Mouse (Mus musculus) CH12.LX (cell line): ENCODE data around the gene Iqgap3. TPM values are rescaled to one million over a fixed set of nuclear protein-coding genes. Genes with fewer than 3 reads are reported as not detected.
A peak's percentile ranks its signal among the peaks of the same experiment; 100 is the strongest.

Experiments used
- DNase-seq: peaks from one replicate; pipeline ENCODE4 v3.0.0-alpha.2; 2013; ENCODE audit errors: extremely low read depth
- H3K27ac ChIP-seq: 2 replicates; pipeline ENCODE4 v1.5.1; 2012; ENCODE audit warnings: low read depth, mild to moderate bottlenecking, control low read depth, moderate library complexity; ENCODE audit not compliant: insufficient read depth
- H3K27me3 ChIP-seq: replicated peaks from 2 replicates; pipeline ENCODE3; 2012; ENCODE audit warnings: inconsistent platforms
- H3K36me3 ChIP-seq, 2 experiments: replicated peaks in 1 of 2; 2 replicates each; pipeline versions ENCODE3 to v1.6.1; 2012; ENCODE audit warnings: inconsistent platforms in 1 of 2, low read length in 1 of 2, mild to moderate bottlenecking in 1 of 2, mixed read lengths in 1 of 2, moderate library complexity in 1 of 2; ENCODE audit not compliant: control insufficient read depth in 1 of 2, insufficient read depth in 1 of 2
- H3K4me1 ChIP-seq, 2 experiments: 2 replicates each; pipeline ENCODE4 v1.6.1; 2012; ENCODE audit warnings: inconsistent platforms in 1 of 2, moderate library complexity in 1 of 2; ENCODE audit not compliant: insufficient read depth in 2 of 2, control insufficient read depth in 1 of 2
- H3K4me2 ChIP-seq: 2 replicates; pipeline ENCODE4 v1.6.1; 2012; ENCODE audit warnings: low read depth, mild to moderate bottlenecking, control low read depth; ENCODE audit not compliant: poor library complexity, insufficient read depth, severe bottlenecking
- H3K4me3 ChIP-seq, 3 experiments: fragments of 150-350 bp in 1 of 3; sonication (generic) in 1 of 3; replicated peaks in 1 of 3; 2 replicates each; pipeline versions ENCODE3 to v1.5.1; 2011 to 2012; ENCODE audit warnings: low read depth in 2 of 3, low read length in 2 of 3, mild to moderate bottlenecking in 2 of 3, moderate library complexity in 2 of 3, control low read depth in 1 of 3, improper control_type of control experiment in 1 of 3, inconsistent platforms in 1 of 3, mixed read lengths in 1 of 3; ENCODE audit not compliant: poor library complexity in 1 of 3
- H3K79me2 ChIP-seq: replicated peaks from 2 replicates; pipeline ENCODE4 v1.6.1; 2012; ENCODE audit warnings: mild to moderate bottlenecking, moderate library complexity; ENCODE audit not compliant: control insufficient read depth, poor library complexity, insufficient read depth, severe bottlenecking; ENCODE audit errors: extremely low read depth
- H3K9ac ChIP-seq: 2 replicates; pipeline ENCODE4 v1.6.1; 2012; ENCODE audit warnings: low read depth, mild to moderate bottlenecking, control low read depth, moderate library complexity; ENCODE audit not compliant: insufficient read depth
- H3K9me3 ChIP-seq: replicated peaks from 2 replicates; pipeline ENCODE3; 2012; ENCODE audit warnings: low read length, inconsistent platforms, mixed read lengths
- BHLHE40 ChIP-seq: IDR thresholded peaks from 2 replicates; pipeline ENCODE4 v1.6.1; 2011; ENCODE audit warnings: mild to moderate bottlenecking, low read depth, low read length, improper control_type of control experiment
- CHD2 ChIP-seq: IDR thresholded peaks from 2 replicates; pipeline ENCODE4 v1.6.1; 2011; ENCODE audit warnings: low read length, improper control_type of control experiment
- ELF1 ChIP-seq: IDR thresholded peaks from 2 replicates; pipeline ENCODE4 v1.6.1; 2014; ENCODE audit warnings: low read depth, mild to moderate bottlenecking, inconsistent platforms, low read length, improper control_type of control experiment
- EP300 ChIP-seq: IDR thresholded peaks from 2 replicates; pipeline ENCODE4 v1.6.1; 2011; ENCODE audit warnings: low read length, improper control_type of control experiment
- ETS1 ChIP-seq: conservative IDR thresholded peaks from 2 replicates; pipeline ENCODE4 v1.6.1; 2012; ENCODE audit warnings: low read depth, mild to moderate bottlenecking, inconsistent platforms, low read length, improper control_type of control experiment, moderate library complexity
- GABPA ChIP-seq: IDR thresholded peaks from 2 replicates; pipeline ENCODE4 v1.6.1; 2012; ENCODE audit warnings: low read depth, low read length, improper control_type of control experiment, inconsistent platforms; ENCODE audit not compliant: insufficient replicate concordance
- HCFC1 ChIP-seq: IDR thresholded peaks from 2 replicates; pipeline ENCODE4 v1.6.1; 2012; ENCODE audit warnings: low read depth, mild to moderate bottlenecking, inconsistent platforms, low read length, improper control_type of control experiment
- IRF4 ChIP-seq: IDR thresholded peaks from 2 replicates; pipeline ENCODE4 v1.6.1; 2014; ENCODE audit warnings: low read depth, mild to moderate bottlenecking, inconsistent platforms, low read length, improper control_type of control experiment
- JUND ChIP-seq: conservative IDR thresholded peaks from 2 replicates; pipeline ENCODE4 v1.6.1; 2011; ENCODE audit warnings: low read depth, low read length, improper control_type of control experiment
- KAT2A ChIP-seq: IDR thresholded peaks from 2 replicates; pipeline ENCODE4 v1.6.1; 2012; ENCODE audit warnings: low read length, improper control_type of control experiment, inconsistent platforms; ENCODE audit not compliant: insufficient replicate concordance
- MAFK ChIP-seq: IDR thresholded peaks from 2 replicates; pipeline ENCODE4 v1.6.1; 2011; ENCODE audit warnings: low read length, improper control_type of control experiment; ENCODE audit not compliant: insufficient replicate concordance
- MAX ChIP-seq: IDR thresholded peaks from 2 replicates; pipeline ENCODE4 v1.6.1; 2011; ENCODE audit warnings: low read length, improper control_type of control experiment
- MAZ ChIP-seq: IDR thresholded peaks from 2 replicates; pipeline ENCODE4 v1.6.1; 2012; ENCODE audit warnings: low read depth, mild to moderate bottlenecking, inconsistent platforms, low read length, improper control_type of control experiment, moderate library complexity
- MEF2A ChIP-seq: IDR thresholded peaks from 2 replicates; pipeline ENCODE4 v1.6.1; 2014; ENCODE audit warnings: low read depth, mild to moderate bottlenecking, inconsistent platforms, low read length, improper control_type of control experiment, borderline replicate concordance
- MXI1 ChIP-seq: IDR thresholded peaks from 2 replicates; pipeline ENCODE4 v1.6.1; 2011; ENCODE audit warnings: mild to moderate bottlenecking, low read depth, low read length, improper control_type of control experiment
- MYC ChIP-seq: IDR thresholded peaks from 2 replicates; pipeline ENCODE4 v1.6.1; 2011; ENCODE audit warnings: low read depth, mild to moderate bottlenecking, improper control_type of control experiment, low read length
- NELFE ChIP-seq: IDR thresholded peaks from 2 replicates; pipeline ENCODE4 v1.6.1; 2011; ENCODE audit warnings: low read depth, low read length, improper control_type of control experiment
- NRF1 ChIP-seq: IDR thresholded peaks from 2 replicates; pipeline ENCODE4 v1.6.1; 2014; ENCODE audit warnings: low read depth, mild to moderate bottlenecking, inconsistent platforms, low read length, improper control_type of control experiment, moderate library complexity
- PAX5 ChIP-seq: IDR thresholded peaks from 2 replicates; pipeline ENCODE4 v1.6.1; 2012; ENCODE audit warnings: low read length, inconsistent platforms, mixed read lengths
- RCOR1 ChIP-seq: conservative IDR thresholded peaks from 2 replicates; pipeline ENCODE4 v1.6.1; 2012; ENCODE audit warnings: low read depth, mild to moderate bottlenecking, inconsistent platforms, low read length, improper control_type of control experiment
- SIN3A ChIP-seq: IDR thresholded peaks from 2 replicates; pipeline ENCODE4 v1.6.1; 2012; ENCODE audit warnings: low read length, improper control_type of control experiment, inconsistent platforms
- SMC3 ChIP-seq: IDR thresholded peaks from 2 replicates; pipeline ENCODE4 v1.6.1; 2011; ENCODE audit warnings: low read depth, low read length, improper control_type of control experiment
- TBP ChIP-seq: conservative IDR thresholded peaks from 2 replicates; pipeline ENCODE4 v1.6.1; 2011; ENCODE audit warnings: low read depth, low read length, improper control_type of control experiment
- TCF12 ChIP-seq: IDR thresholded peaks from 2 replicates; pipeline ENCODE4 v1.6.1; 2014; ENCODE audit warnings: low read depth, mild to moderate bottlenecking, inconsistent platforms, low read length, improper control_type of control experiment
- UBTF ChIP-seq: IDR thresholded peaks from 2 replicates; pipeline ENCODE4 v1.6.1; 2012; ENCODE audit warnings: low read depth, mild to moderate bottlenecking, inconsistent platforms, low read length, improper control_type of control experiment, moderate library complexity
- USF2 ChIP-seq: conservative IDR thresholded peaks from 2 replicates; pipeline ENCODE4 v1.6.1; 2011; ENCODE audit warnings: low read depth, low read length, improper control_type of control experiment
- ZKSCAN1 ChIP-seq: IDR thresholded peaks from 2 replicates; pipeline ENCODE4 v1.6.1; 2012; ENCODE audit warnings: low read depth, inconsistent platforms, low read length, improper control_type of control experiment, borderline replicate concordance
- ZMIZ1 ChIP-seq: IDR thresholded peaks from 2 replicates; pipeline ENCODE4 v1.6.1; 2012; ENCODE audit warnings: low read depth, mild to moderate bottlenecking, inconsistent platforms, low read length, improper control_type of control experiment
- dilution Hi-C: fragments of 300-500 bp; cut with MboI; formaldehyde crosslinking; loops from 2 replicates; pipeline ENCODE4 v1.14.3; 2020; ENCODE audit warnings: low sequenced_read_pairs; ENCODE audit not compliant: extremely low pct_unique_long_range_greater_than_20kb, extremely low pct_ligation_motif_present
- in situ Hi-C: fragments of 300-500 bp; cut with MboI; formaldehyde crosslinking; loops from 3 replicates; pipeline ENCODE4 v1.14.3; 2019; ENCODE audit warnings: low sequenced_read_pairs, low pct_ligation_motif_present, low pct_unique_long_range_greater_than_20kb, mixed read lengths
- polyA plus RNA-seq: library from polyadenylated mRNA; unstranded; fragments of >175 nt; gene quantifications from 2 replicates; pipeline ENCODE4 v1.2.1, GENCODE M21; 2012; ENCODE audit warnings: low read depth; ENCODE audit not compliant: insufficient read length
- total RNA-seq, 2 experiments: library from RNA; depleted of rRNA; stranded (reverse); fragments of 300-350 nt in 1 of 2; fragments of >200 nt in 1 of 2; gene quantifications; 2 replicates each; pipeline ENCODE4 v1.2.3; 2012 to 2014

Iqgap3 gene
- total and polyA plus RNA-seq, 3 experiments = 13.0 to 21.9 (median 18.3) TPM

DNA sequence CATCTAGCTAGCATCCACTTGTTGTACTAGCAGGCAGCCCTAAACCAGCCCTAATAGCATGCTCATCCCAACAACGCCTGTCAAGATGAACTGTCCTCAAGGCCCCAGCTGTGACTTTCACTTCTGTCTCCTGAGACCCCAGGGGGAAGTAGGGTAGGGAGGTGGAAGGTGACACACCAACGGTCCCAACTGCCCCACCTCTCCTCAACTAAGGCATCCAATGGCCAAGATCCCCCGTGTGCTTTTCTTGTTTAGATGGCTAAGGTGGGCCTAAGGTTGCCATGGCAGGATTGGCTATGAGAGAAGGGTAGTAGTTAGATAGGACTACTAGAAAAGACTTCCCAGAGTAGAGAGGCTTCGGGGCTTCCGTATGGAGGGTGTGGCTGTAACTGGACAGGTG lies 66.6 kb downstream of the Iqgap3 start:
- Histone ChIP-seq H3K9me3 (no peaks in the 10 kb centered on the region), H3K27ac (peak overlapping the region; percentile 97), H3K36me3 (peaks cover 2 to 37% of the 10 kb centered on the region in 2 experiments), H3K4me3 (peak overlapping the region; percentile 1 to 43 (median 28)), H3K4me2 (peak overlapping the region; percentile 99), H3K4me1 (peaks cover 49 to 81% of the 10 kb centered on the region in 2 experiments), H3K9ac (peak overlapping the region; percentile 51; the same call in 1 of the 2 replicates), H3K27me3 (no peaks in the 10 kb centered on the region), H3K79me2 (peaks cover 94% of the 10 kb centered on the region)
- dilution Hi-C loops = no loop called here
- in situ Hi-C loops = no loop called here
- TF ChIP-seq ETS1 (peak; percentile 86), NRF1 (peak; percentile 44), NELFE (peak; percentile 33), TCF12 (peak; percentile 99), BHLHE40 (peak; percentile 82), MAZ (peak; percentile 47; the same call in 1 of the 2 replicates), ZKSCAN1 (no peak), KAT2A (0 out of 2 replicates have a peak, but pooled peaks have one; percentile 56), MAFK (0 out of 2 replicates have a peak, but pooled peaks have one; percentile 31), ELF1 (peak; percentile 58), MXI1 (peak; percentile 92), EP300 (peak; percentile 96), UBTF (no peak), TBP (no peak), SIN3A (peak; percentile 95), ZMIZ1 (peak; percentile 52; the same call in 1 of the 2 replicates), MYC (peak; percentile 79; the same call in 1 of the 2 replicates), SMC3 (peak; percentile 25; the same call in 1 of the 2 replicates), JUND (0 out of 2 replicates have a peak, but pooled peaks have one; percentile 34), MAX (peak; percentile 88), HCFC1 (peak; percentile 49; the same call in 1 of the 2 replicates), GABPA (no peak), MEF2A (peak; percentile 86), RCOR1 (peak; percentile 64; the same call in 1 of the 2 replicates), CHD2 (peak; percentile 74), USF2 (no peak), PAX5 (no peak), IRF4 (peak; percentile 99)
- peak; percentile 94 for DNase-seq
